Mouse (Mus musculus): Measurements from ENCODE around the gene Gas8.
"Not testable (repeated sequence)": the region's sequence is repeated elsewhere in the genome, so short reads cannot be mapped to it uniquely, and the experiment has no call there.

The Gas8 gene

DNA sequence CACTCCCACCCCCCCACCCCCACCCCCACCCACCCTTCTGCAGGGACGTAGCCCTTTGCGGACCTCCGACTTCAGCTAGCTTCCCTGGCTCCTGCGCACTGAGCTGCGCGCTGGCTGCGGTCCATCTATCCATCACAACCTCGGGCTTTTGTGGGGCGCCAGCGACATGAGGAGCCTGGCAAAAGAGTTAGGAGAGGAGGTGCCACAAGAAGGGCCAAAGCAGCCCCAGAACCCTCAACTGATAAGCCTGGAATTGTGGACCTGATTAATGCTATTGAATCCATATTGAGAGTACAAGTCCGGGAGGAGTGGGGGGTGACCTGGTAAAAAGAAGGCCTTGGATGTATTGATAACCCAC, 3.1 kb upstream of the Gas8 start:
- DNase-seq, result no peak

DNA sequence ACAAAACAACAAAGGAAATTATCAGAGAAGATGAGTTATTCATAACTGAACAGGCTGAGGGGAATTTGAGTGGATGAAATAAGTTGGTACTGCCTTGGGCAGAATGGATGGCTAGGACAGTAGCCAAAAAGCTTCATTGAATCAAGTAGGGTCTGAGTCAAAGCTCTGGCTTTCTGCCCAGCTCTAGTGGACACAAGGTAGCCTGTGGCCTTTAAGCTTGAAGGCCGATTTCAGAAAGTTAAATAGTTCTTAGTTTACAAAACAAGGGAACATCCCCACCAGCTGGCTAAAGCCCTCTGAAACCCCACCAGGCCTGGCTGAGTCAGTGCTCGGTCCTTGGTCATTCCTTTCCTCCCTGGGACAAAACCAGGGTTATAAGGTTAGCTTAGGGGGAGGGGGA, 2.0 kb upstream of the Gas8 start:
- DNase-seq, result no peak

DNA sequence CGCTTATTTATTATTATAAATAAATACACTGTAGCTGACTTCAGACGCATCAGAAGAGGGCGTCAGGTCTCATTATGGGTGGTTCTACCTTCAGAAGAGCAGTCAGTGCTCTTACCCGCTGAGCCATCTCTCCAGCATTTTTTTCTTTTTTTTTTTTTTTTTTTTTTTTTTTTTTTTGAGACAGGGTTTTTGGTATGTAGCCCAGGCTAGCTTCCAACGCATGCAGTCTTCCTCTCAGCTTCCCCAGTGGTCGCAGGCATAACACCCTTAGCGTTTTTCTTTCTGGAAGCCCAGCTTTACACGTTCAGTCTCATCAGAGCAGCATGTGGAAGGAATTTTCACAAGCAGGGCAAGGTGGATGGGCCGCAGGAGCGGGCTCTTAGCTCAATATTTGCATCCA, 462 bp upstream of the Gas8 start:
- no peak for DNase-seq

DNA sequence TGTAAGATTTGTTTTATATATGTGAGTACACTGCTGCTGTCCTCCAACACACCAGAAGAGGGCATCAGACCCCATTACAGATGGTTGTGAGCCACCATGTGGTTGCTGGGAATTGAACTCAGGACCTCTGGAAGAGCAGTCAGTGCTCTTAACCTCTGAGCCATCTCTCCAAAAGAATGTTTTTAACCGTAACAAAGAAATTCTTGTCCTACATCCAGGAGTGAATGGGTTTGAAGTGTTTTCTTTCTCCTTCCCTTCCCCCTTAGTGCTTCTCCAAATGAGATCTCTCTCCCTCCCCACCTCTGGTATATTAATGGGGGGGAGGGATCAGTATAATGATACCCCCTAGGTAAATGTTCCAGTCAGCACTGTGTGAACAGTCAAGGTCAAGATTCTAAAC, 1.4 kb downstream of the Gas8 start:
- DNase-seq, result not testable (repeated sequence)

DNA sequence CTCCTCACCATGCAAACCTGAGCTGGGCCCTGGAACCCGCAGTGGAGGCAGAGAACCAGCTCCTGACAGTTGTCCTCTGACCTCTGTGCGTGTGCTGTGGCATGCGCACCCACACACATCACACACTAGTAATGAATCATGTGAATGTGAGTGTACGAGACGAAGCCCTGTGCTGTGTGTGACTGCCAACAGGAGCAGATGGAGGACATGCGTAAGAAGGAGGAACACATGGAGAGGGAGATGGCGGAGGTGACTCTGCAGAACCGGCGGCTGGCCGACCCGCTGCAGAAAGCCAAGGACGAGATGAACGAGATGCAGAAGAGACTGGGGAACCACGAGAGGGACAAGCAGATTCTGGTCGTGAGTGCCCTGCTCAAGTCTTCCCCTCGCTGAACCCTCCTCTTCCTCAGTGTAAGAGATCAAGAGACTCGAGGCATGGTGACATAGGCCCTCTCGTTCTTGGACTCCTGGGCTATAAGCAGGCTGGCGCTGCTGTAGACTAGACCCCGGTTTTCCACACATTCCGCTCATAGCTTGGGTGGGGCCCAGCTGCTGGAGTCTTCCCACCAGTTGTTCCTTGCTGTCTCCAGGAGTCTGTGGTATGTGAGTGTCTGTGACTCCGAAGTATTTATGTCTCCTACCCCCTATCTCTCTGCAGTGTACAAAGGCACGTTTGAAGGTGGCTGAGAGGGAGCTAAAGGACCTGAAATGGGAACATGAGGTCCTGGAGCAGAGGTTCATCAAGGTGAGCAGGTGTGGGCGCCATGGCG, 9.3 kb downstream of the Gas8 start:
- no peak for DNase-seq

DNA sequence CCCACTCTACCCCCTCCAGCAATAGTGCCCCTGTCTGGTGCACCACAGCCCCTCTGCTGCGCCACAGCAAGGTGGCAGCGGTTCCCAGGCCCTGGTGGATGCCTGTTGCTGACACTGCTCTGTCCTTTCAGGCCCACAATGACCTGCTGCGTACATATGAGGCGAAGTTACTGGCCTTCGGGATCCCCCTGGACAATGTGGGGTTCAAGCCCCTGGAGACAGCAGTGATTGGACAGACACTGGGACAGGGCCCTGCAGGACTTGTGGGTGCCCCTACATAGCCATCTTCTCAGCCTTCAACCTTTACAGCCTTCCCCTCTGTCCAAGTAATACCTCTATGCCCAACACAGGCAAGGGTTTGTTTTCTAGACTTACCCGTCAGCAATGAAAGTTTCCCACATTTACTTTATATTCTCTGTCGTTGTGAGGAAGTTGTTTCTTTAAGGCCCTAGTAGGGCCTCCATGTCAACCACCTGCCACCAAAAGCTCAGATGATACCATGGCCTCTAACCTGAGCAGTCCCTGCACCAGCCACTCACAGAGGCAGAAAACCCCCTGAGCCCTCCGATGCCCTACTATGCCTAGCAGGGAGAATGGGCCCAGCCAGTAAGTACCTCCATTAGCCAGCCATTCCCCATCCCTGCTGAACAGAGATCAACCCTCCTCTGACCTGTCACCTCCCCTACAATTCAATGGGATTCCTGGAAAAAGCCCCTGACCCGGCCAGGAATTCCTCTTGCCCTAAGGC, 17.8 kb downstream of the Gas8 start:
- DNase-seq, result no peak

DNA sequence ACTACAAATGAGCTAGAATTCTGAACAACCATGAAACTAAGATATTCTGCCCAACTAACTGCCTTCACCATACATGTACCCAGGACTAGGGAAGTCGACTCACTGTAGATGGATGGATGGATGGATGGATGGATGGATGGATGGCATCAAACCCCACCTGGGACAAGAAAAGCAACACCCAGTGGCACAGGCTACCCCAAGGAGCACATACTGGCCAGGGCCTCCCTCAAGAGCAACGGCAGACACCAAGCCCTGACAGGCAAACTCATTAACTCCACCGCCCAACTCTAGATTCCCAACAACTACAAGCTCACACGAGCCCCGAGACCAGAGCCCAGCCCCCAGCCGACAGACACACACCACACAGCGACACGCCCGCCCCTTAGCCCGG, 18.4 kb downstream of the Gas8 start:
- no peak for DNase-seq

DNA sequence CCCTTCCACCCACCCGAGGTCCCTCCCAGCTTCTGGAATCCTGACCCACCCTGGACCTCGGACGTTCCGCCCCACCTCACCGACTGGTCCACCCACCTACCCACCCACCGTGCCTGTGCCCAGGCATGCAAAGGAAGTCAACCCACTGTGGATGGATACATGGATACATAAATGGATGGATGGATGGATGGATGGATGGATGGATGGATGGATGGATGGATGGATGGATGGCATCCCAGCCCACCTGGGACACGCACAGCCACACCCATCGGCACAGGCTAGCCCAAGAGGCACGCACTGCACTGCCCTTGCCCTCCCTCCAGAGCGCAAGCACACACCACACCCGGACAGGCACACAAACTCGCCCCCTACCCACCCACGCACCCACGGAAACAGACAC, 19.0 kb downstream of the Gas8 start:
- not testable (repeated sequence) for DNase-seq

DNA sequence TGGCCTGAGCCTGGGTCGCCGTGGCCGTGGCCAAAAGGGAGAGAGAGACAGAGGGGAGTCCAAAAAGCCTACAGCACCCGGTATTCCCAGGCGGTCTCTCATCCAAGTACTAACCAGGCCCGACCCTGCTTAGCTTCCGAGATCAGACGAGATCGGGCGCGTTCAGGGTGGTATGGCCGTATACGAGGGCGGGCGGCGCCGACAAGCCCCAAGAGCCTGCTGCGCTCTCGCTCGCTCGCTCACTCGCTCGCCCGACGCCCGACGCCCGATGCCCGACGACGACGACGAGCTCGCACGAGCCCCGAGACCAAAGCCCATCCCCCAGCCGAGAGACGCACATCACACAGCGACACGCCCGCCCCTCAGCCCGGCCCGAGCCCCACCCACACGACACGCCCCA, 45.6 kb downstream of the Gas8 start:
- not testable (repeated sequence) for DNase-seq

DNA sequence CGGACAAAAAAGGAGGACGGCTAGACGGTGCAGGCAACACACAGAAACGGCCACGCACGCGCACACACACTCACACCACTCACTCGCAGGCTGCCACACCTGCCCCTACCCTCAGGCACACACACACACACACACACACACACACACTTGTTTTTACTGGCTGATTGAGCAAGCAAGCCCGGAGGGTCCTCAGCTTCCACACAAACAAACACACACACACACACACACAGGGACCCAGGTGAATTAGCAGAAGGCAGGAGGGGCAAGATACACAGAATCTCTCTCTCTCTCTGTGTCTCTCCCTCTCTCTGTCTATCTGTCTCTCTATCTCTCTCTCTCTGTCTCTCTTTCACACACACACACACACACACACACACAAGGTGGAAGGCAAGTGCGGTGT, 56.8 kb downstream of the Gas8 start:
- DNase-seq, result peak; percentile 22

All from right cerebral cortex, postnatal 4 days (tissue).